Mouse (Mus musculus) embryonic facial prominence, embryonic 13.5 days (tissue): ENCODE measurements around the gene Ampd1. TPM values are rescaled to one million over a fixed set of nuclear protein-coding genes. Genes with fewer than 3 reads are reported as not detected.
A peak's percentile ranks its signal among the peaks of the same experiment; 100 is the strongest.

Source experiments
- ATAC-seq: fragments of 200-750 bp; cut with Nextera tagmentation; 2 replicates; pipeline ENCODE4 v1.8.0; 2017; ENCODE audit warnings: low read depth; ENCODE audit not compliant: insufficient number of reproducible peaks, insufficient read depth, low FRiP score, low TSS enrichment
- H3K27ac ChIP-seq: fragments of 300-500 bp; sonication (generic); 2 replicates; pipeline ENCODE4 v1.5.1; 2015; ENCODE audit warnings: moderate library complexity, mild to moderate bottlenecking, inconsistent platforms
- H3K27me3 ChIP-seq: fragments of 300-500 bp; sonication (generic); 2 replicates; pipeline ENCODE4 v1.6.1; 2015; ENCODE audit warnings: mild to moderate bottlenecking, inconsistent platforms
- H3K36me3 ChIP-seq: fragments of 300-500 bp; sonication (generic); 2 replicates; pipeline ENCODE4 v1.6.1; 2015; ENCODE audit warnings: mild to moderate bottlenecking, inconsistent platforms
- H3K4me1 ChIP-seq: fragments of 300-500 bp; sonication (generic); 2 replicates; pipeline ENCODE4 v1.6.1; 2015; ENCODE audit warnings: inconsistent platforms
- H3K4me2 ChIP-seq: fragments of 300-500 bp; sonication (generic); 2 replicates; pipeline ENCODE4 v1.6.1; 2015; ENCODE audit warnings: moderate library complexity, mild to moderate bottlenecking, inconsistent platforms
- H3K4me3 ChIP-seq: fragments of 300-500 bp; sonication (generic); 2 replicates; pipeline ENCODE4 v1.5.1; 2015; ENCODE audit warnings: mild to moderate bottlenecking, inconsistent platforms
- H3K9ac ChIP-seq: fragments of 300-500 bp; sonication (generic); 2 replicates; pipeline ENCODE4 v1.6.1; 2015; ENCODE audit warnings: mild to moderate bottlenecking, inconsistent platforms
- H3K9me3 ChIP-seq: fragments of 300-500 bp; sonication (generic); 2 replicates; pipeline ENCODE4 v1.6.1; 2016; ENCODE audit warnings: inconsistent platforms
- WGBS: fragments of 180-500 bp; shearing (Covaris S2); methylation state at CpG from one replicate; pipeline ENCODE4 v1.1.7; 2015; ENCODE audit warnings: mixed read lengths; 5-methylcytosine and 5-hydroxymethylcytosine counted together
- polyA plus RNA-seq: library from polyadenylated mRNA; unstranded; fragments of >200 nt; fragmentation: Nextera tagmentation; extraction: Ambion mirVana; gene quantifications from 2 replicates; pipeline ENCODE4 v1.2.1, GENCODE M21; 2015

The Ampd1 gene
- polyA plus RNA-seq, result 0.17 and 0.28 TPM in 2 replicates

DNA sequence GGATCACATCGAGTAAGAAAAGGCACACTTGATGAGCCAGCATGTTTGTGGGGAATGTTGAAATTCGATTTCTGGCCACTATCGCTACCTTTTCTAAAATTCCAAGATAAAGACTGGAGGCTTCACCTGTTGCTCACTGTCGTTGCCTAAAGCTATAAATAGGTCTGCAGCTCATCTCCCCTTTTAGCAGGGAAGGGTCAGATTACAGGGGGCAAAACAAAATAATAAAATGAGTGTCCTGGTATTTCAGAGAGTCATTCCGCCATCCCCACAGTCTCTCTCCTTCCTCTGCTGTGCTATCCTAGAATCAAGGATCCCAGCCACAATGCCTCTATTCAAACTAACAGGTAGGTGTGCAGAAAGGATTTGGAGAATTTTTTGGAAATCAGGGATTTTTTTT lies at the start of gene Ampd1:
TSS of gene Ampd1 (plus strand) at position 244 of the 400 bp plus-strand sequence.
- H3K4me2 ChIP-seq, result no peak within 1 kb of the TSS
- no peak within 1 kb of the TSS for H3K27ac ChIP-seq
- no peaks in the 10 kb centered on the region for H3K27me3 ChIP-seq
- ATAC-seq, result no peak
- 62% methylated on average over 5 of the region's 5 CpGs for WGBS
- H3K9ac ChIP-seq, result no peak within 1 kb of the TSS
- H3K36me3 ChIP-seq, result peaks cover 4% of the 10 kb centered on the region
- H3K4me1 ChIP-seq, result no peaks in the 10 kb centered on the region
- H3K9me3 ChIP-seq, result no peaks in the 10 kb centered on the region
- H3K4me3 ChIP-seq, result no peak within 1 kb of the TSS

DNA sequence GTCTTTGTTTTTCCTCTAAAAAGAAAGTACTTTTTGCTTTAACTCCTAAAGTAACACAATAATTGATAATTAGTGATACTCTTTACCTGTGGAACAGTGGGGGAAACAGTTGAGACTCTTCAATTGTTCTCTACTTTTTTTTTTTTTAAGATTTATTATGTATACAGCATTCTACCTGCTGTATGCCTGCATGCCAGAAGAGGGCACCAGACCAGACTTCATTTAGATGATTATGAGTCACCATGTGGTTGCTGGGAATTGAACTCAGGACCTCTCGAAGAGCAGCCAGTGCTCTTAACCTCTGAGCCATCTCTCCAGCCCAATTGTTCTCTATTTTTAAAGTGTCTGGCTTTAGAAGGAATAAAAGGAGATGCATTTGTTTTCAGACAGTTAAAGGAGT lies 47.6 kb upstream of the Ampd1 start:
- H3K4me1 ChIP-seq, result peaks cover 11% of the 10 kb centered on the region
- peaks cover 39% of the 10 kb centered on the region for H3K36me3 ChIP-seq
- no peak overlapping the region for H3K4me3 ChIP-seq
- H3K9me3 ChIP-seq, result no peaks in the 10 kb centered on the region
- WGBS, result 90% methylated on average over 1 of the region's 1 CpGs
- no peak overlapping the region for H3K9ac ChIP-seq
- no peaks in the 10 kb centered on the region for H3K27me3 ChIP-seq
- H3K4me2 ChIP-seq, result no peak overlapping the region
- ATAC-seq, result no peak
- H3K27ac ChIP-seq, result no peak overlapping the region

DNA sequence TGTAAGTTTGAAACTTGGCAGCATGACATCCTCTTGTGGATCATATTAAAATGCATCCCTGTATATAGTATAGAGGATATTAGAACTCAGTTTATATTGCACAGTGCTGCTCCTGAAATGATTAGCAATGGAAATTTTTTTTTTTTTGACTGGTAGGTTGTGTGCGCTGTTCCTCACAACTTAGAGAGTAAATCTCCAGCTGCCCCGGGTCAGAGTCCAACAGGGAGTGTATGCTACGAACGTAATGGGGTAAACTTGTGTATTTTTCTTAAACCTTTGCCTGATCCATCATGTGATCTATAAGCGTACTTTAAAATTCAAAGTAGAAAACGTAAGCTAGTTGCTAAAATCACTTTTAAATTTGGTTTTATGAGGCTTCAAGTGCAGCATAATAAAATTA lies 33.5 kb upstream of the Ampd1 start:
- Histone ChIP-seq H3K27ac (no peak overlapping the region), H3K4me2 (no peak overlapping the region), H3K4me1 (no peaks in the 10 kb centered on the region), H3K4me3 (no peak overlapping the region), H3K9me3 (no peaks in the 10 kb centered on the region), H3K27me3 (no peaks in the 10 kb centered on the region), H3K36me3 (peaks cover 61% of the 10 kb centered on the region), H3K9ac (no peak overlapping the region)
- 94% methylated on average over 6 of the region's 6 CpGs for WGBS
- no peak for ATAC-seq

DNA sequence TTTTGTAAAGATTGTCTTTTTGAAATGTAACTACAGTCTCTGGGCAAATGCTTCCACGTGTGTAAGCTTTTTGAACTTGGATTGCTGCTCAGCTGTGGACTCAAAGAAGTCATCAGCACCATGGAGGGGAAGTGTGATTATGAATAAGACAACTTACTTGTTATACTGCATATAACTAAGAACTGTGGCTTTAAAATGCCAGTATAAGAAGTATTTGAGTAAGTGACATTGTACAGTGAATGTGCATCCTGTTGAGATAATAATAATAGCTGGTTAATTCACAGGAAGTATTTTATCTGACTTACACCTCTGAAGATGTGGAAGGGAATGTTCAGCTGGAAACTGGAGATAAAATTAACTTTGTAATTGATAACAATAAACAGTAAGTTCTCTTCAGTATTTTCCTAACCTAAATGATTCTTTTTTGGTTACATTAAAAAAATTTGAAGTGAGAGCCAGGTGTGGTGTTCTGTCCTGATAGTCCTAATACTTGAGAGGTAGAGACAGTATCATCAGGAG lies 32.9 kb upstream of the Ampd1 start:
- Histone ChIP-seq H3K4me3 (no peak overlapping the region), H3K4me2 (no peak overlapping the region), H3K36me3 (peaks cover 67% of the 10 kb centered on the region), H3K27me3 (no peaks in the 10 kb centered on the region), H3K4me1 (no peaks in the 10 kb centered on the region), H3K9me3 (no peaks in the 10 kb centered on the region), H3K9ac (no peak overlapping the region), H3K27ac (no peak overlapping the region)
- no peak for ATAC-seq
- 90% methylated on average over 1 of the region's 1 CpGs for WGBS

DNA sequence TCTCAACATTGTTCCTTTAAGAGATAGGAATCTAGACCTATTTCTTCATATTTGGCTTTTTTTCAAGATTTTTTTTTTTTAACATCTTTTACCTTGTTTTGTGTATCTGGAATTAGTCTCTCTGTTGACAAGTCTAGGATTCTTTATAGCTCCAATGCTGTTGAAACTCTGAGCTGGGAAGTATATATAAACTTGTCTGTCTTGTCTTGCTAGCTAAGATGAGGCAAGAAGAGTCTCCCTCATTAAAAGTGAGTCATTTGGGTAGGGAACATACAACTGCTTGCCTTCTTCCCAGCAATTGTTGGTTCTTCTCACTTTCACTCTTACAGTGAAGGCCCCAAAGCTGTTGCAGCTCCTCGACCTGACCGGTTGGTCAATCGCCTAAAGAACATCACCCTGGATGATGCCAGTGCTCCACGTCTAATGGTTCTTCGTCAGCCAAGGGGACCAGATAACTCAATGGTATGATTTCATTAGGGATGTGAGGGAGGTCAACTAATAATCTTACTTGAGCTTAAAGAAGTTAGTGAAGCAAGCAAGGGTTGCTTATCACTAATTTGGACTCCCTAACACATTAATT lies 17.7 kb upstream of the Ampd1 start:
- no peak overlapping the region for H3K9ac ChIP-seq
- 0 out of 2 replicates have a peak, but pooled peaks cover 2% of the 10 kb centered on the region for H3K4me1 ChIP-seq
- no peaks in the 10 kb centered on the region for H3K27me3 ChIP-seq
- 86% methylated on average over 5 of the region's 5 CpGs for whole genome bisulfite sequencing
- ATAC-seq, result no peak
- H3K4me2 ChIP-seq, result no peak overlapping the region
- H3K9me3 ChIP-seq, result no peaks in the 10 kb centered on the region
- H3K4me3 ChIP-seq, result no peak overlapping the region
- no peak overlapping the region for H3K27ac ChIP-seq
- peaks cover 63% of the 10 kb centered on the region for H3K36me3 ChIP-seq

DNA sequence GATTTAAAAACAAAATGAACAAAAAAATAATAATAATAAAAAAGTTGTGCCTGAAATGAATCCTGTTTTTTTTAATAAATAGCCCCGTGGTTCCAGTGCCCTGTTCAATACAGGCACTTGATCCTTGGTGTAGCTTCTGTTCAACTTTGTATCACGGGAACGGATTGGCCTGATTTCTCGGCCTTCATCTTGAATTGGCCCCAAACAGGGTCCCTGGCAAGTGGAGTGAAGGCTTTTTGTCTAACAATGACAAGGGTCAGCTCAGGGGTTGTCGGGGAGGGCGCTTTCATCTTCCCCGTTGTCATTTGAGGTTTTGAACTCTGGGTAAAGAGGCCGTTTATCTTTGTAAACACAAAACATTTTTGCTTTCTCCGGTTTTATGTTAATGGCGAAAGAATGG lies 16.1 kb upstream of the Ampd1 start:
- Histone ChIP-seq H3K27me3 (no peaks in the 10 kb centered on the region), H3K4me1 (0 out of 2 replicates have a peak, but pooled peaks cover 2% of the 10 kb centered on the region), H3K4me3 (peak overlapping the region; percentile 74), H3K36me3 (peaks cover 65% of the 10 kb centered on the region), H3K9me3 (no peaks in the 10 kb centered on the region), H3K27ac (peak overlapping the region; percentile 35; the same call in 1 of the 2 replicates), H3K4me2 (peak overlapping the region; percentile 69), H3K9ac (peak overlapping the region; percentile 55; the same call in 1 of the 2 replicates)
- no peak for ATAC-seq
- 4% methylated on average over 10 of the region's 10 CpGs for WGBS

DNA sequence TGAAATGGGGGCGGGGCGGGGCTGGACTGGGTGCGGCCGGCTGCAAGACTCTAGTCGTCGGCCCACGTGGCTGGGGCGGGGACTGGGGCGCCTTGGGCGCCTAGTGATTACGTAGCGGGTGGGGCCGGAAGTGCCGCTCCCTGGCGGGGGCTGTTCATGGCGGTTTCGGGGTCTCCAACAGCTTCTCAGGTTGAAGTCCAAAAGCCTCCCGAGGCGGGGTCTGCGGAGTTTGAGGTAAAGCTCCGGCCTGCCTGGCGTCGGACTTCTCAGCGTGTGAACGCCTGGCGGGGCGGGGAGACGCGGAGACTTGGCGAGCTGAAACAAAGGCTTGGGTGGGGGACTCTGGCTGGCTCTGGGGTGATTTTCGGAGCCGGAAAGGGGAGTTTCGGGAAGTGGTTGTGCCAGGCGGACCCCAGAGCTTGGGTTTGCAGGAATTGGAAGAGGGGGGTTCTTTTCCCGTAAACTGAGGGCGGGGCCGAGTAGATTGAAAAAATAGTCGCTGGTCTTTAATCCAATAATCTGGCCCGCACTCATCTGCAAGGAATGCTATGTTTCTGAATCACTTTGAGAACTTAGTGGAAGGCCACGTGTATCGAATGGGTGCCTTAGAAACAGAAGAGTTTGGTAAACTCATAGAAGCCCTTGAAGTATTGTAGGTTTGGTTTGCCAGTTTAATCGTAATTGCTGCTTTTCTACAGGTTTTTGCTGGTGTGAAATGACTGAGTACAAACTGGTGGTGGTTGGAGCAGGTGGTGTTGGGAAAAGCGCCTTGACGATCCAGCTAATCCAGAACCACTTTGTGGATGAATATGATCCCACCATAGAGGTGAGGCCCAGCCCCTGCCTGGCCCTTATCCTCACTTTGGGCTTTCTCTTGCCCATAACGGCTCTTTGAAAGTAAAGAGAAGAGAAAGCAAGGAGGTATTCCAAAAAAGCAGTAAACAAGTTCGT lies 15.3 kb upstream of the Ampd1 start, which contains the start of gene Nras:
TSS of gene Nras (plus strand) at position 79 of the 951 bp plus-strand sequence.
- Histone ChIP-seq H3K27ac (peak within 1 kb of the TSS; percentile 99), H3K9ac (peak within 1 kb of the TSS; percentile 90), H3K4me2 (peak within 1 kb of the TSS; percentile 69), H3K9me3 (no peaks in the 10 kb centered on the region), H3K4me1 (0 out of 2 replicates have a peak, but pooled peaks cover 2% of the 10 kb centered on the region), H3K4me3 (peak within 1 kb of the TSS; percentile 74), H3K36me3 (peaks cover 67% of the 10 kb centered on the region), H3K27me3 (no peaks in the 10 kb centered on the region)
- 2% methylated on average over 46 of the region's 46 CpGs for WGBS
- ATAC-seq, result peak; percentile 96

DNA sequence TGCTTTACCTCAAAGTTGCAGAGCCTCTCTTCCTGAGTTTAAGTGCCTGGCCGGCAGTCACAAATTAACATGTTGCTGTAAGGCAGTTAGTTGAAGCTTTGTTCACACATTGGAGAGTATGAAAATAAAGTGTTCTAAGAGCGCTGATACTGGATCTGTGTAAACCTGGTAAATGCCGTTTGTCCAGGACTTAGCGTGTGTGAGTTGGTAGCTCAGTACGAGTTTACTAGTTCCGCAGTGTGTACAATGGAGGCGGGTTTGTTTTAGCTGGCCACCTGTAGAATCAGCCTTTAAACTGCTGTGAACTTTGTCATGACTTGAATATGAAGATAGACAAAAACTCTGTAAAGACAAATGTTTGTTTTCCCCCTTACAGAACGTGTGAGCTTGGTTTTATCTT lies 6.9 kb upstream of the Ampd1 start:
- Histone ChIP-seq H3K4me3 (no peak overlapping the region), H3K27ac (no peak overlapping the region), H3K9ac (no peak overlapping the region), H3K9me3 (no peaks in the 10 kb centered on the region), H3K4me2 (no peak overlapping the region), H3K4me1 (no peaks in the 10 kb centered on the region), H3K27me3 (no peaks in the 10 kb centered on the region), H3K36me3 (peaks cover 64% of the 10 kb centered on the region)
- 91% methylated on average over 8 of the region's 8 CpGs for WGBS
- no peak for ATAC-seq

DNA sequence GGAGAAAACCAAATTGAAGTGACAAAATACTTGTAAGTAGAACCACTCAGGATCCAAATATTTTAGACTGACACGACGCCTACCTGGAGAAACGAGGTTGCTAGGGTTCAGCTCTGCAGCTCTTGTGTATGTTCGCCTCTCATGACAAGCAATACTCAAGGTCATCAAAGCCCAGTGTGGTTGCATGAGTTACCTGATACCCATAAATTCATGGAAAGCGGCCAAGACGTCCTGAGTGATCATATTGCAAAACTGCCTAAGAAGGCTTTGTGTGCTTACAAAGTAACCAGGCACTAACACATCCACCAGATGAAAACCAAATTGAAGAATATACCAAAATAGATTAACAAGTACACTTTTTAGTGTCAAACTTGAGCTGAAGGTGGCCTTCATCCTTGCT lies 4.8 kb upstream of the Ampd1 start:
- no peak for ATAC-seq
- H3K4me1 ChIP-seq, result no peaks in the 10 kb centered on the region
- no peak overlapping the region for H3K9ac ChIP-seq
- no peak overlapping the region for H3K4me3 ChIP-seq
- H3K27me3 ChIP-seq, result no peaks in the 10 kb centered on the region
- WGBS, result 77% methylated on average over 6 of the region's 6 CpGs
- H3K27ac ChIP-seq, result no peak overlapping the region
- no peaks in the 10 kb centered on the region for H3K9me3 ChIP-seq
- H3K4me2 ChIP-seq, result no peak overlapping the region
- peaks cover 44% of the 10 kb centered on the region for H3K36me3 ChIP-seq

DNA sequence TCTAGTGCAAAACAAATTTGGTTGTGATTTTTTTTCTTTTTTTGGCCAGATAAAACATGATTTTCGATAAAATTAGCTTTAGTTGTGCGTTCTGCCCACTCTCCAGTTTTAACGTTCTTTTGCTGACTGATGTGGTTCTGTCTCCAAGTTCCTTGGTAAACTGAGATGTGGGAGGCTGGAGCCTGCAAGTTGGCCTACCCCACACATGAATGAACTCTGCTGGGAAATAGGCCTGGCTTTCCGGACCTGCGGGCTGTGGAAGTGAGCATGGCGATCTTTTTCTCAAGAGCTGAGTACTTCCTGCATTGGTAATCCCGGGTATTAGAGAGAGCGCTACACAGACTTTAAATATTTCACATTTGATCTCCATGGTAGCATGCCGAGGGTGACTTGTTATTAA lies 2.1 kb downstream of the Ampd1 start:
- Histone ChIP-seq H3K4me1 (no peaks in the 10 kb centered on the region), H3K9ac (no peak overlapping the region), H3K4me3 (no peak overlapping the region), H3K4me2 (no peak overlapping the region), H3K27me3 (no peaks in the 10 kb centered on the region), H3K36me3 (no peaks in the 10 kb centered on the region), H3K27ac (no peak overlapping the region), H3K9me3 (no peaks in the 10 kb centered on the region)
- ATAC-seq, result no peak
- 81% methylated on average over 9 of the region's 9 CpGs for WGBS

DNA sequence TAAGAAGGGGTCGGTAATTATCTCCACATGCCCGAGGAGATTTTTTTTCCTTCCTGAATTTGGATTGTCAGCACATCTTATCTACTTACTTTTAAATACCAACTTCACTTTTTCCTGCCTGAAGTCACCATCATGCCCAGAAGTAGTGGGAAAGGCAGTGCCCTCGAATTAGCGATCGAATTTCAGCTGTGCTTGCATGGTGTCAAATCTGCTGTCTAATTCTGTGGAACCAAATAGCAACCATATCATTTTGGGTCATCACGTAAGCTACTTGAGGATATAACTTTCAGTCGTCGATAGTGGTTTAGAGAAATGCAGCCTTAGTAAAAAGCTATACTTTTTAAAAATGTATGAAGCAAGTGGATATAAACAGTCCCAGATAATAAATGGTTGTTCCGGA lies 2.7 kb downstream of the Ampd1 start:
- Histone ChIP-seq H3K36me3 (no peaks in the 10 kb centered on the region), H3K4me1 (no peaks in the 10 kb centered on the region), H3K9ac (no peak overlapping the region), H3K27ac (no peak overlapping the region), H3K9me3 (no peaks in the 10 kb centered on the region), H3K4me3 (no peak overlapping the region), H3K27me3 (no peaks in the 10 kb centered on the region), H3K4me2 (no peak overlapping the region)
- 83% methylated on average over 9 of the region's 9 CpGs for WGBS
- no peak for ATAC-seq
